7 mouse cellular contexts compared by ENCODE assay signal in the genomic region with DNA sequence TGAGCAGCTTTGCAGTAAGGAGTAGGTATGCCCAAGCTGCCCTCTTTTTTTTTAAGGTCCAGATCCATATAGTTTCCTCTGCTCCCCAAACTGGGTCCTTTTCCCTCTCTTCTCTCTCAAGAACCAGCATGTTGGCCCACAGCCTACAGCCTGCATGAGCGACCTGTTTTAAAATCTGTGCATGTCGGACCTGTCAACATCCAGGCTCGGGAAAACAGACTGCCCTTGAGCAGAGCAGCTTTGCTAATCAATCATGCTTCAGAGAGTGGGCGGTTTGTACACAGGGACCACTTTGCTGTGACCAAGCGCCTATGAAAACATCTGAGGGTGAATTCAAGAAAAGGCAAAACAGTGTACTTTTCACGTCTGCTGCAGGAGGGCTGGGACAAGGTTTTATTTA.
DNase-seq lines count a peak whose midpoint lies in the region; ATAC-seq and TF ChIP-seq lines count a peak whose summit lies in the region.

No protein-coding gene starts in this region.

- no peak overlapping the region for H3K4me3 ChIP-seq in liver, postnatal 0 days (ENCODE audit: low read depth, low read length)
- H3K4me3 ChIP-seq in liver, embryonic 12.5 days, result no peak overlapping the region

- no peak overlapping the region for H3K9ac ChIP-seq in liver, postnatal 0 days (replicated peaks)
- H3K9ac ChIP-seq in liver, embryonic 12.5 days, result no peak overlapping the region

- H3K27ac ChIP-seq in liver, postnatal 0 days (ENCODE audit: low read depth), result peak overlapping the region; percentile 34; the same call in 1 of the 2 replicates
- no peak overlapping the region for H3K27ac ChIP-seq in liver, embryonic 12.5 days

- no peak for ATAC-seq in liver, postnatal 0 days
- ATAC-seq in liver, embryonic 12.5 days, result no peak

- H3K36me3 ChIP-seq in liver, postnatal 0 days (replicated peaks; ENCODE audit: insufficient read depth, low read length), result no peaks in the 10 kb centered on the region
- no peaks in the 10 kb centered on the region for H3K36me3 ChIP-seq in liver, embryonic 12.5 days

- H3K4me1 ChIP-seq in liver, postnatal 0 days (ENCODE audit: insufficient read depth), result peaks cover 6% of the 10 kb centered on the region; the same call in 1 of the 2 replicates
- H3K4me1 ChIP-seq in liver, embryonic 12.5 days, result 0 out of 2 replicates have a peak, but pooled peaks cover 4% of the 10 kb centered on the region

- H3K9me3 ChIP-seq in liver, postnatal 0 days (ENCODE audit: low read length), result no peaks in the 10 kb centered on the region
- H3K9me3 ChIP-seq in liver, embryonic 12.5 days (replicated peaks), result no peaks in the 10 kb centered on the region

- TF ChIP-seq CTCF in liver, postnatal 0 days (IDR thresholded peaks at IDR 0.05; ENCODE audit: low read depth), result no peak

- WGBS in liver, postnatal 0 days (ENCODE audit: insufficient replicate concordance), result 47% methylated on average over 6 of the region's 6 CpGs
- WGBS in liver, embryonic 12.5 days (ENCODE audit: insufficient replicate concordance), result 44% methylated on average over 6 of the region's 6 CpGs

- no peaks in the 10 kb centered on the region for H3K27me3 ChIP-seq in liver, postnatal 0 days (ENCODE audit: insufficient read depth, low read length)
- H3K27me3 ChIP-seq in liver, embryonic 12.5 days (replicated peaks), result no peaks in the 10 kb centered on the region

- H3K4me2 ChIP-seq in liver, postnatal 0 days (ENCODE audit: low read depth, low read length), result peak overlapping the region; percentile 22; the same call in 1 of the 2 replicates
- no peak overlapping the region for H3K4me2 ChIP-seq in liver, embryonic 12.5 days

- no peak for DNase-seq in liver, postnatal 0 days
- DNase-seq in brain, embryonic 18.5 days (ENCODE audit: low read depth, low spot score), result peak; percentile 39
- DNase-seq in embryo, embryonic 11 days, result peak; percentile 51
- DNase-seq in layer of hippocampus, postnatal 14 days (ENCODE audit: low spot score in 2 of 2), result peak; percentile 19 to 53
- no peak for DNase-seq in urinary bladder, adult 2 months (ENCODE audit: low spot score)
- DNase-seq in Muller cell, postnatal 12 days (ENCODE audit: inconsistent ontology term), result no peak

- no peak for TF ChIP-seq EP300 in liver, postnatal 0 days (IDR thresholded peaks at IDR 0.05; ENCODE audit: low read depth)

Comparison
In these comparisons a context has a peak if more than half of its experiments do, and no peak if none do; other contexts are left out.
1. DNase-seq: peak in brain, embryonic 18.5 days (single experiment), embryo, embryonic 11 days (single experiment) and layer of hippocampus, postnatal 14 days (2 of 2); none in liver, postnatal 0 days (single experiment), urinary bladder, adult 2 months (single experiment) and Muller cell, postnatal 12 days (single experiment).